Comparison of ENCODE assay signal across 19 mouse cellular contexts in genomic region chr2:93431575-93432325, GRCm38 (mm10). TPM values are rescaled to one million over a fixed set of nuclear protein-coding genes. Genes with fewer than 3 reads are reported as not detected.
DNase-seq lines count a peak whose midpoint lies in the region; ATAC-seq and TF ChIP-seq lines count a peak whose summit lies in the region.
"Had no signal": no experiment of that assay in that cellular context is flagged by ENCODE, and none has a peak within 500 bp of the region (broad histone marks: within the 10 kb centered on the region; RNA-seq: fewer than 3 reads in every experiment).

No protein-coding gene starts in this region.

- H3K27me3 ChIP-seq in hindbrain, embryonic 10.5 days (ENCODE audit: insufficient read depth, poor library complexity, severe bottlenecking) = 0 out of 2 replicates have a peak, but pooled peaks cover 11% of the 10 kb centered on the region
- peaks cover 6% of the 10 kb centered on the region; the same call in 1 of the 2 replicates for H3K27me3 ChIP-seq in hindbrain, embryonic 12.5 days
- H3K27me3 ChIP-seq in midbrain, embryonic 10.5 days (ENCODE audit: low read depth, poor library complexity, severe bottlenecking) = peaks cover 4% of the 10 kb centered on the region
- H3K27me3 ChIP-seq in midbrain, postnatal 0 days (ENCODE audit: insufficient read depth, low read length) = no peaks in the 10 kb centered on the region
- H3K27me3 ChIP-seq in intestine, postnatal 0 days (replicated peaks; ENCODE audit: control insufficient read depth, insufficient read depth, low read length) = no peaks in the 10 kb centered on the region
- no peaks in the 10 kb centered on the region for H3K27me3 ChIP-seq in stomach, embryonic 16.5 days (ENCODE audit: control insufficient read depth, insufficient read depth, low read length)
- H3K27me3 ChIP-seq in thymus, adult 2 months (ENCODE audit: control insufficient read depth, insufficient read depth, low read length) = no peaks in the 10 kb centered on the region
- H3K27me3 ChIP-seq: limb, embryonic 12.5 days; liver, embryonic 15.5 days; Patski had no signal

- no peak for DNase-seq in hindbrain, embryonic 10.5 days (ENCODE audit: low spot score)
- DNase-seq in midbrain, embryonic 10.5 days (ENCODE audit: low spot score) = no peak
- no peak for DNase-seq in midbrain, postnatal 0 days (ENCODE audit: low spot score)
- no peak for DNase-seq in thymus, adult 2 months
- no peak for DNase-seq in embryo, embryonic 10 days (ENCODE audit: low spot score)
- DNase-seq: adrenal gland, postnatal 14 days; cerebellum, adult 2 months; embryo, embryonic 11 days; thymus, postnatal 14 days had no signal

- H3K36me3 ChIP-seq in hindbrain, embryonic 10.5 days = no peaks in the 10 kb centered on the region
- H3K36me3 ChIP-seq in hindbrain, embryonic 12.5 days = no peaks in the 10 kb centered on the region
- H3K36me3 ChIP-seq in midbrain, embryonic 10.5 days = no peaks in the 10 kb centered on the region
- H3K36me3 ChIP-seq in midbrain, postnatal 0 days (ENCODE audit: insufficient read depth, low read length) = no peaks in the 10 kb centered on the region
- H3K36me3 ChIP-seq in intestine, postnatal 0 days (ENCODE audit: control insufficient read depth, insufficient read depth) = peaks cover 34% of the 10 kb centered on the region
- H3K36me3 ChIP-seq in stomach, embryonic 16.5 days (ENCODE audit: control insufficient read depth, insufficient read depth, low read length) = no peaks in the 10 kb centered on the region; the same call in 1 of the 2 replicates
- no peaks in the 10 kb centered on the region for H3K36me3 ChIP-seq in thymus, adult 2 months (ENCODE audit: control insufficient read depth, insufficient read depth, low read length)
- H3K36me3 ChIP-seq: limb, embryonic 12.5 days had no signal

- H3K4me1 ChIP-seq in hindbrain, embryonic 10.5 days (replicated peaks) = peaks cover 58% of the 10 kb centered on the region
- peaks cover 22% of the 10 kb centered on the region for H3K4me1 ChIP-seq in hindbrain, embryonic 12.5 days
- H3K4me1 ChIP-seq in midbrain, embryonic 10.5 days = peaks cover 43% of the 10 kb centered on the region
- no peaks in the 10 kb centered on the region for H3K4me1 ChIP-seq in midbrain, postnatal 0 days (ENCODE audit: insufficient read depth, low read length)
- H3K4me1 ChIP-seq in intestine, postnatal 0 days (replicated peaks; ENCODE audit: control insufficient read depth, insufficient read depth, low read length) = peaks cover 17% of the 10 kb centered on the region
- peaks cover 31% of the 10 kb centered on the region for H3K4me1 ChIP-seq in stomach, embryonic 16.5 days (ENCODE audit: control insufficient read depth, insufficient read depth, low read length)
- H3K4me1 ChIP-seq in thymus, adult 2 months (replicated peaks; ENCODE audit: control insufficient read depth, insufficient read depth, low read length) = peaks cover 42% of the 10 kb centered on the region

- TF ChIP-seq CTCF in midbrain, postnatal 0 days (IDR thresholded peaks at IDR 0.05) = no peak
- TF ChIP-seq CTCF in intestine, postnatal 0 days (IDR thresholded peaks at IDR 0.05; ENCODE audit: low read depth) = no peak
- no peak for TF ChIP-seq CTCF in thymus, adult 2 months (IDR thresholded peaks at IDR 0.05; ENCODE audit: borderline replicate concordance, control insufficient read depth, extremely low read depth, insufficient read depth, low read length, poor library complexity)

- ATAC-seq in hindbrain, embryonic 12.5 days (ENCODE audit: low FRiP score) = no peak
- ATAC-seq in midbrain, postnatal 0 days (ENCODE audit: low FRiP score) = no peak
- peak; percentile 85 for ATAC-seq in intestine, postnatal 0 days
- ATAC-seq in stomach, embryonic 16.5 days (ENCODE audit: insufficient read depth, low FRiP score) = peak; percentile 69
- ATAC-seq: activated CD4-positive, CD25-positive, alpha-beta regulatory T cell, adult 4 months; forebrain, embryonic 14.5 days; Patski had no signal

- WGBS in hindbrain, embryonic 10.5 days = 75% methylated on average over 5 of the region's 5 CpGs
- 75% methylated on average over 5 of the region's 5 CpGs for WGBS in hindbrain, embryonic 12.5 days
- 67% methylated on average over 5 of the region's 5 CpGs for WGBS in midbrain, embryonic 10.5 days
- WGBS in midbrain, postnatal 0 days = 79% methylated on average over 5 of the region's 5 CpGs
- 23% methylated on average over 5 of the region's 5 CpGs for WGBS in intestine, postnatal 0 days
- WGBS in stomach, embryonic 16.5 days = 51% methylated on average over 5 of the region's 5 CpGs
- 38% methylated on average over 5 of the region's 5 CpGs for WGBS in thymus, adult 2 months

- no peak for TF ChIP-seq POLR2A in thymus, adult 2 months (IDR thresholded peaks at IDR 0.05; ENCODE audit: control insufficient read depth, extremely low read depth, insufficient read depth, low read length, poor library complexity)

- peak overlapping the region; percentile 77 for H3K27ac ChIP-seq in hindbrain, embryonic 10.5 days
- no peak overlapping the region for H3K27ac ChIP-seq in hindbrain, embryonic 12.5 days
- H3K27ac ChIP-seq in midbrain, embryonic 10.5 days (replicated peaks) = peak overlapping the region; percentile 64
- H3K27ac ChIP-seq in midbrain, postnatal 0 days (ENCODE audit: low read depth, low read length) = no peak overlapping the region
- H3K27ac ChIP-seq in intestine, postnatal 0 days (ENCODE audit: low read depth, low read length) = peak overlapping the region; percentile 92
- peak overlapping the region; percentile 89 for H3K27ac ChIP-seq in stomach, embryonic 16.5 days (ENCODE audit: low read length)
- no peak overlapping the region for H3K27ac ChIP-seq in thymus, adult 2 months (ENCODE audit: control insufficient read depth, insufficient read depth, low read length)
- H3K27ac ChIP-seq: left cerebral cortex, adult 2 months; limb, embryonic 12.5 days; liver, embryonic 15.5 days had no signal

- no peak overlapping the region for H3K4me3 ChIP-seq in hindbrain, embryonic 10.5 days
- no peak overlapping the region for H3K4me3 ChIP-seq in hindbrain, embryonic 12.5 days
- no peak overlapping the region for H3K4me3 ChIP-seq in midbrain, embryonic 10.5 days
- no peak overlapping the region for H3K4me3 ChIP-seq in midbrain, postnatal 0 days (ENCODE audit: low read depth, low read length)
- no peak overlapping the region for H3K4me3 ChIP-seq in intestine, postnatal 0 days (ENCODE audit: low read depth, low read length)
- no peak overlapping the region for H3K4me3 ChIP-seq in stomach, embryonic 16.5 days (replicated peaks; ENCODE audit: low read length)
- H3K4me3 ChIP-seq in thymus, adult 2 months (ENCODE audit: control insufficient read depth, insufficient read depth, low read length) = no peak overlapping the region
- H3K4me3 ChIP-seq: left cerebral cortex, adult 2 months; limb, embryonic 12.5 days; liver, embryonic 15.5 days had no signal

- H3K4me2 ChIP-seq in hindbrain, embryonic 12.5 days (replicated peaks) = no peak overlapping the region
- H3K4me2 ChIP-seq in midbrain, postnatal 0 days (ENCODE audit: low read depth, low read length, poor library complexity, severe bottlenecking) = no peak overlapping the region
- H3K4me2 ChIP-seq in intestine, postnatal 0 days (replicated peaks; ENCODE audit: low read depth) = no peak overlapping the region
- no peak overlapping the region for H3K4me2 ChIP-seq in stomach, embryonic 16.5 days (ENCODE audit: low read depth, low read length)
- H3K4me2 ChIP-seq: limb, embryonic 12.5 days; liver, embryonic 15.5 days; midbrain, embryonic 11.5 days had no signal

- H3K9ac ChIP-seq in hindbrain, embryonic 12.5 days = no peak overlapping the region
- H3K9ac ChIP-seq in midbrain, postnatal 0 days (replicated peaks; ENCODE audit: low read length, poor library complexity, severe bottlenecking) = no peak overlapping the region
- H3K9ac ChIP-seq in intestine, postnatal 0 days (ENCODE audit: low read depth, low read length) = no peak overlapping the region
- peak overlapping the region; percentile 44 for H3K9ac ChIP-seq in stomach, embryonic 16.5 days (ENCODE audit: low read length)
- H3K9ac ChIP-seq: liver, embryonic 15.5 days had no signal

- H3K9me3 ChIP-seq in hindbrain, embryonic 10.5 days = no peaks in the 10 kb centered on the region
- H3K9me3 ChIP-seq in hindbrain, embryonic 12.5 days (replicated peaks) = no peaks in the 10 kb centered on the region
- H3K9me3 ChIP-seq in midbrain, embryonic 10.5 days (replicated peaks) = no peaks in the 10 kb centered on the region
- H3K9me3 ChIP-seq in midbrain, postnatal 0 days (ENCODE audit: low read length) = no peaks in the 10 kb centered on the region
- no peaks in the 10 kb centered on the region for H3K9me3 ChIP-seq in intestine, postnatal 0 days (ENCODE audit: control insufficient read depth)
- H3K9me3 ChIP-seq in stomach, embryonic 16.5 days (replicated peaks; ENCODE audit: control insufficient read depth, low read length) = no peaks in the 10 kb centered on the region
- H3K9me3 ChIP-seq: limb, embryonic 12.5 days; liver, embryonic 15.5 days had no signal

RNA-seq across cellular contexts. Expression of gene Cd82, which starts 31.2 kb away (rescaled TPM):
- 6.2 and 10.3 TPM in 2 replicates for polyA plus RNA-seq in hindbrain, embryonic 10.5 days (2016; fragmentation: Nextera tagmentation; extraction: Ambion mirVana)
- 13.2 and 15.4 TPM in 2 replicates for polyA plus RNA-seq in hindbrain, embryonic 12.5 days (2016; fragmentation: Nextera tagmentation; extraction: Ambion mirVana)
- 5.1 and 5.9 TPM in 2 replicates for polyA plus RNA-seq in midbrain, embryonic 10.5 days (2016; fragmentation: Nextera tagmentation; extraction: Ambion mirVana)
- total RNA-seq in midbrain, postnatal 0 days (2014; rRNA removed) = 9.2 and 11.4 TPM in 2 replicates
- polyA plus RNA-seq in midbrain, postnatal 0 days (2015; fragmentation: Nextera tagmentation; extraction: Ambion mirVana) = 14.5 and 14.8 TPM in 2 replicates
- polyA plus RNA-seq in intestine, postnatal 0 days (2015; fragmentation: Nextera tagmentation; extraction: Ambion mirVana) = 184 and 199 TPM in 2 replicates
- polyA plus RNA-seq in stomach, embryonic 16.5 days (2015; fragmentation: Nextera tagmentation; extraction: Ambion mirVana) = 112 and 127 TPM in 2 replicates
- polyA plus RNA-seq in thymus, adult 2 months (2012; rRNA removed) = 176 and 181 TPM in 2 replicates

Comparison
In these comparisons a context has a peak if more than half of its experiments do, and no peak if none do; other contexts are left out.
1. H3K27ac ChIP-seq: peak in hindbrain, embryonic 10.5 days (single experiment), midbrain, embryonic 10.5 days (single experiment), intestine, postnatal 0 days (single experiment) and stomach, embryonic 16.5 days (single experiment); none in hindbrain, embryonic 12.5 days (single experiment), midbrain, postnatal 0 days (single experiment) and thymus, adult 2 months (single experiment).
2. ATAC-seq: peak in intestine, postnatal 0 days (single experiment) and stomach, embryonic 16.5 days (single experiment); none in hindbrain, embryonic 12.5 days (single experiment) and midbrain, postnatal 0 days (single experiment).